Mouse (Mus musculus) embryonic fibroblast, embryonic 13.5 days (primary cell): Measurements from ENCODE around the gene Caap1.

Experiments used
- CTCF ChIP-seq: IDR thresholded peaks from 2 replicates; pipeline ENCODE4 v1.5.1; 2011; ENCODE audit warnings: mild to moderate bottlenecking, control low read depth, low read length, moderate library complexity, borderline replicate concordance; ENCODE audit not compliant: insufficient read depth
- POLR2A ChIP-seq: IDR thresholded peaks from 2 replicates; pipeline ENCODE4 v1.6.1; 2011; ENCODE audit warnings: low read depth, mild to moderate bottlenecking, control low read depth, low read length, moderate library complexity

GRCm38 (mm10) chr4:94564297-94564696 lies 7.7 kb upstream of the Caap1 start:
- TF ChIP-seq POLR2A, result no peak
- no peak for TF ChIP-seq CTCF
